Comparison of ENCODE assay signal across 16 mouse cellular contexts in the genomic region with DNA sequence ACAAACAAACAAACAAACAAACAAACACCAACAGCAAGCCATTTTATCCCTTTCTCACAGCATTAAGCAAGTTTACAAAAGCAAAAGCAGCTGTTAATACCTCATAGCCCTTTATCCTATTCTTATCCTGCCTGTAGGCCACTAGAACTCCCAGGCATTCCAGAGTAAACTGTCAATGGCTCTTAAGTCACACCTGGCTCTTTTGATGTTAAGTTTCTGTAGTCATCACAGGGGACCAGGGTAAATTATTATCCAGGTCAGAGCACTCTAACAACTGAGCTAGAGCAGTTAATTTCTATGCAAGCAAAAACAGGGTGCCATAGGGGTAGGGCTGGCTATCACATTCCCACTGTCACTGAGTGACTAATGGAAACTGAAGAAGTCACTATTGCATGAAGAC.
"Had no signal": no experiment of that assay in that cellular context is flagged by ENCODE, and none has a peak within 500 bp of the region (broad histone marks: within the 10 kb centered on the region; RNA-seq: fewer than 3 reads in every experiment).

No protein-coding gene starts in this region.

- H3K9ac ChIP-seq: liver, embryonic 13.5 days; liver, embryonic 15.5 days; liver, postnatal 0 days; midbrain, embryonic 12.5 days; midbrain, embryonic 15.5 days; neural tube, embryonic 12.5 days; stomach, embryonic 15.5 days had no signal

- H3K9me3 ChIP-seq: liver, embryonic 13.5 days; liver, embryonic 15.5 days; midbrain, embryonic 12.5 days; midbrain, embryonic 15.5 days; neural tube, embryonic 12.5 days; stomach, embryonic 15.5 days had no signal

- H3K4me3 ChIP-seq: liver, embryonic 13.5 days; liver, embryonic 15.5 days; megakaryocyte, embryonic 14.5 days; midbrain, embryonic 12.5 days; midbrain, embryonic 15.5 days; neural tube, embryonic 12.5 days; stomach, embryonic 15.5 days had no signal

- H3K4me2 ChIP-seq: liver, embryonic 11.5 days; liver, embryonic 13.5 days; liver, embryonic 15.5 days; midbrain, embryonic 12.5 days; midbrain, embryonic 15.5 days; neural tube, embryonic 12.5 days; stomach, embryonic 15.5 days had no signal

- H3K27me3 ChIP-seq: liver, embryonic 13.5 days; liver, embryonic 15.5 days; megakaryocyte, embryonic 14.5 days; midbrain, embryonic 12.5 days; midbrain, embryonic 15.5 days; neural tube, embryonic 12.5 days; stomach, embryonic 15.5 days had no signal

- DNase-seq: liver; liver, embryonic 13.5 days; liver, postnatal 0 days; right cerebral cortex, postnatal 14 days; thymus, adult 2 months; thymus, postnatal 25 days; thymus, postnatal 4 days had no signal

- H3K4me1 ChIP-seq: liver, embryonic 13.5 days; liver, embryonic 15.5 days; megakaryocyte, embryonic 14.5 days; stomach, embryonic 15.5 days had no signal

- H3K36me3 ChIP-seq: liver, embryonic 13.5 days; liver, embryonic 15.5 days; midbrain, embryonic 12.5 days; midbrain, embryonic 15.5 days; neural tube, embryonic 12.5 days; stomach, embryonic 15.5 days had no signal

- ATAC-seq: liver, postnatal 0 days had no signal

- H3K27ac ChIP-seq: liver, embryonic 13.5 days; liver, embryonic 15.5 days; macrophage; midbrain, embryonic 12.5 days; midbrain, embryonic 15.5 days; neural tube, embryonic 12.5 days; stomach, embryonic 15.5 days; stomach, postnatal 0 days had no signal
